Mouse (Mus musculus) liver, embryonic 14.5 days (tissue): ENCODE data around the gene Gm13083.
"Not testable (repeated sequence)": the region's sequence is repeated elsewhere in the genome, so short reads cannot be mapped to it uniquely, and the experiment has no call there.

Source experiments
- CTCF ChIP-seq: IDR thresholded peaks from 2 replicates; pipeline ENCODE4 v1.5.1; 2016; ENCODE audit warnings: antibody characterized with exemption, low read depth, control low read depth
- EP300 ChIP-seq: IDR thresholded peaks from 2 replicates; pipeline ENCODE4 v1.6.1; 2016; ENCODE audit warnings: antibody characterized with exemption, low read depth

DNA sequence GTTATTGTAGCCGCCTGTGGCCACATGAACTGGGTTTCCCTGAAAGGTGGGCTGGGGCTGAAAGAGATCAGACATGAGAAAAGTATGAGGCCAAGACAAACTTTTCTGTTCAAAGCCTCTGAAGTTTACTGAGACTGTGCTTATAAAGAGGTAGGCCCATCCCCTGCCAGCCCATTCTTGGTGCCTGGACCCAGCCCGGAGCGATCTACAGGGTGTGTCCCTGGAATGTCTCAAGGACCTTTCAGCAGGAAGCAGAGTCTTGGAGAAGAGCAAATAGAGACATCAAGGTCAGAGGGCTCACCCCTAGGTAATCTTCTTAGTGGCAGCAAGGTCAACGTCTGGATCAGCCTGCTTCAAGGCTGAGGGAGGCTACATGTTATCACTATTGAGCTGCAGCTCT, 3.3 kb downstream of the Gm13083 start:
- not testable (repeated sequence) for TF ChIP-seq CTCF, EP300
